Comparison of ENCODE assay signal across 8 mouse cellular contexts in genomic region chr1:60428932-60429331, GRCm38 (mm10). TPM values are rescaled to one million over a fixed set of nuclear protein-coding genes. Genes with fewer than 3 reads are reported as not detected.
DNase-seq lines count a peak whose midpoint lies in the region; ATAC-seq lines count a peak whose summit lies in the region.
"Had no signal": no experiment of that assay in that cellular context is flagged by ENCODE, and none has a peak within 500 bp of the region (broad histone marks: within the 10 kb centered on the region; RNA-seq: fewer than 3 reads in every experiment).

No protein-coding gene starts in this region.

- H3K4me1 ChIP-seq in neural tube, embryonic 15.5 days: peaks cover 8% of the 10 kb centered on the region; the same call in 1 of the 2 replicates
- H3K4me1 ChIP-seq: heart, embryonic 13.5 days had no signal

- no peaks in the 10 kb centered on the region for H3K27me3 ChIP-seq in neural tube, embryonic 15.5 days (replicated peaks)
- H3K27me3 ChIP-seq: heart, embryonic 13.5 days had no signal

- no peak overlapping the region for H3K4me3 ChIP-seq in neural tube, embryonic 15.5 days (replicated peaks)
- H3K4me3 ChIP-seq: heart, embryonic 13.5 days had no signal

- no peak overlapping the region for H3K9ac ChIP-seq in neural tube, embryonic 15.5 days (replicated peaks)
- H3K9ac ChIP-seq: heart, embryonic 13.5 days had no signal

- no peak overlapping the region for H3K27ac ChIP-seq in neural tube, embryonic 15.5 days (replicated peaks)
- H3K27ac ChIP-seq: heart, embryonic 13.5 days had no signal

- intact Hi-C loops in left cerebral cortex, postnatal 4 days (cut with DNase I): no loop called here

- DNase-seq in left cerebral cortex, postnatal 4 days: peak; percentile 24
- DNase-seq in left cerebral cortex, adult 9 months (ENCODE audit: low spot score in 2 of 2): no peak
- DNase-seq in R1 (ENCODE audit: low read depth, low spot score): peak; percentile 72
- peak; percentile 65 to 67 for DNase-seq in cerebellum, postnatal 14 days
- DNase-seq in lung, postnatal 36 days: peak; percentile 51
- no peak for DNase-seq in layer of hippocampus, adult 18-20 months (ENCODE audit: low spot score in 2 of 2)

- 69% methylated on average over 2 of the region's 2 CpGs for WGBS in neural tube, embryonic 15.5 days

- no peak for ATAC-seq in neural tube, embryonic 15.5 days (ENCODE audit: low FRiP score)

- no peaks in the 10 kb centered on the region; the same call in 1 of the 2 replicates for H3K9me3 ChIP-seq in neural tube, embryonic 15.5 days (replicated peaks)
- H3K9me3 ChIP-seq: heart, embryonic 13.5 days had no signal

- H3K36me3 ChIP-seq in neural tube, embryonic 15.5 days: no peaks in the 10 kb centered on the region

- no peak overlapping the region for H3K4me2 ChIP-seq in neural tube, embryonic 15.5 days
- H3K4me2 ChIP-seq: heart, embryonic 13.5 days had no signal

RNA-seq across cellular contexts. Expression of gene Abi2, which starts 19.5 kb away (rescaled TPM):
- 100 to 1,000 TPM; 472 to 486 TPM for total RNA-seq in left cerebral cortex, postnatal 4 days (2021)
- total RNA-seq in layer of hippocampus, adult 18-20 months (2021): 100 to 1,000 TPM; 363 to 372 TPM
- 67.3 and 73.0 TPM in 2 replicates for polyA plus RNA-seq in neural tube, embryonic 15.5 days (2015; fragmentation: Nextera tagmentation; extraction: Ambion mirVana)

Comparison
In these comparisons a context has a peak if more than half of its experiments do, and no peak if none do; other contexts are left out.
1. DNase-seq: peak in left cerebral cortex, postnatal 4 days (single experiment), R1 (single experiment), cerebellum, postnatal 14 days (2 of 2) and lung, postnatal 36 days (single experiment); none in left cerebral cortex, adult 9 months (0 of 2) and layer of hippocampus, adult 18-20 months (0 of 2).